Mouse (Mus musculus): Measurements from ENCODE around the gene Cftr. TPM values are rescaled to one million over a fixed set of nuclear protein-coding genes. Genes with fewer than 3 reads are reported as not detected.

Cftr gene
- polyA plus RNA-seq, 1 experiment: 0.08 TPM

GRCm38 (mm10) chr6:18369054-18369453 is 198.6 kb downstream of the Cftr start:
- no peak for DNase-seq
- no peaks in the 10 kb centered on the region for H3K27me3 ChIP-seq (ENCODE audit: control insufficient read depth, insufficient read depth, low read length)
- no peak overlapping the region for H3K27ac ChIP-seq (ENCODE audit: insufficient read depth, low read length)
- WGBS: 55% methylated on average over 3 of the region's 3 CpGs
- no peak for TF ChIP-seq POLR2A (IDR thresholded peaks at IDR 0.05; ENCODE audit: borderline replicate concordance, insufficient read depth, low read length)
- no peak for TF ChIP-seq CTCF (IDR thresholded peaks at IDR 0.05; ENCODE audit: borderline replicate concordance, insufficient read depth, low read depth, low read length)
- H3K4me3 ChIP-seq (replicated peaks; ENCODE audit: insufficient read depth, low read depth, low read length): no peak overlapping the region
- no peaks in the 10 kb centered on the region for H3K4me1 ChIP-seq (ENCODE audit: control insufficient read depth, insufficient read depth, low read length)

GRCm38 (mm10) chr6:18369723-18370122 is 199.2 kb downstream of the Cftr start:
- Histone ChIP-seq H3K27me3 (ENCODE audit: control insufficient read depth, insufficient read depth, low read length) (no peaks in the 10 kb centered on the region), H3K4me3 (replicated peaks; ENCODE audit: insufficient read depth, low read depth, low read length) (no peak overlapping the region), H3K27ac (ENCODE audit: insufficient read depth, low read length) (no peak overlapping the region), H3K4me1 (ENCODE audit: control insufficient read depth, insufficient read depth, low read length) (no peaks in the 10 kb centered on the region)
- 97% methylated on average over 4 of the region's 4 CpGs for WGBS
- no peak for DNase-seq
- TF ChIP-seq CTCF (IDR thresholded peaks at IDR 0.05; ENCODE audit: borderline replicate concordance, insufficient read depth, low read depth, low read length) (no peak), POLR2A (IDR thresholded peaks at IDR 0.05; ENCODE audit: borderline replicate concordance, insufficient read depth, low read length) (no peak)

Other genes with a start within 250 kb of the Cftr start
- 0.06 TPM in 1 of 2 replicates, not detected in the other for gene Wnt2, start 140.1 kb upstream of the Cftr start, polyA plus RNA-seq (2012; rRNA removed)
- gene Asz1, start 61.6 kb upstream of the Cftr start, polyA plus RNA-seq (2012; rRNA removed): not detected in 2 replicates

Measured in cerebellum, adult 2 months (tissue).